In the genomic region with DNA sequence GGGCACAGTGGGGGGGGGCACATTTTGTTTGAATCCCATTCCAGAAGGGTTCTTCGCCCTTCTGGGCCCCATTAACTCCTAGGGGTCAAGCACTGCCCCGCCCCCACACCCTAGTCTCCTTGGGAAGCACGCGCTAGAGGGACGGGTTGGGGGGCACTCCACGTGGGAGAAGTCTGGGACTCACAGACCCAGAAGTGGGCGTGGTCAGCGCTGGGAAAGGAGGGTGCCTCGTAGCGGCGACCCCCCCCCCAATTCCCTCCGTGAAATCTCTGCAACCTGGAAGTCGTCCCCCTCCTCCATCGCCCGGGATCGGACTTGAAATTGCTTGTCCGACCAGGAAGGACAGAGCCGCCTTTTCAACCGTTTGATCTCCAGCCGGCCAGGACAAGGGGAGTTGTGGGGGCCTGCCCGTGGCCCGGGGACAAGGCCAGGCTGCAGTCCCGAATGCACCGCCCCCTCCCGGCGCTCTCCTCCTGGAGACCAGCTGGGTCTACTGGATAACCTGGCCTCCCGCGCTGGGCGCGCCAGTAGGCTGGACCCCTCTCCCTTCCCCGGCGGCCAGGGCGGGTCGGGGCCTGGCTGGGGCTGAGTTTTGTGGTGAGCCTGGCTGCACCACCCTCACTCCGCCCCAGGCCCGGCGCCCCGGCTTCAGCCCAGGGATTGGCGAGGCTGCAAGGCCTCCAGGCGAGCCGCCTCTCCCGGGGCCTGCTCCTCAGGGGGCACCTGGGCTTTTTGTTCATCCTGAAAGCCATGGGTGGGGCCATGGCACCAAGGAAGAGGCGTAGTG, we compare ENCODE assay signal across 8 mouse cellular contexts. TPM values are rescaled to one million over a fixed set of nuclear protein-coding genes. Genes with fewer than 3 reads are reported as not detected.
DNase-seq lines count a peak whose midpoint lies in the region; ATAC-seq and TF ChIP-seq lines count a peak whose summit lies in the region.

No protein-coding gene starts in this region.

- H3K9ac ChIP-seq in hindbrain, embryonic 13.5 days = peak overlapping the region; percentile 71
- H3K9ac ChIP-seq in midbrain, embryonic 16.5 days (ENCODE audit: low read depth, low read length) = peak overlapping the region; percentile 48

- peak overlapping the region; percentile 55; the same call in 1 of the 2 replicates for H3K27ac ChIP-seq in hindbrain, embryonic 13.5 days
- H3K27ac ChIP-seq in midbrain, embryonic 16.5 days (ENCODE audit: low read length) = peak overlapping the region; percentile 43

- DNase-seq in adrenal gland, postnatal 10 days = peak; percentile 40
- DNase-seq in adrenal gland, adult (ENCODE audit: inconsistent age in 2 of 2, low spot score in 1 of 2) = no peak
- no peak for DNase-seq in G1E (ENCODE audit: low spot score)
- no peak for DNase-seq in right cerebral cortex, adult 2 months (ENCODE audit: low spot score in 2 of 2)
- DNase-seq in ovary, postnatal 14 days (ENCODE audit: low spot score) = no peak
- no peak for DNase-seq in adrenal gland, adult 8-10 months

- no peak for ATAC-seq in G1E (ENCODE audit: extremely low read depth, insufficient number of reproducible peaks, low FRiP score, poor library complexity, severe bottlenecking)
- no peak; the same call in 1 of the 2 replicates for ATAC-seq in hindbrain, embryonic 13.5 days (ENCODE audit: low FRiP score)
- ATAC-seq in midbrain, embryonic 16.5 days = peak; percentile 16; the same call in 1 of the 2 replicates

- H3K4me3 ChIP-seq in G1E (ENCODE audit: low read depth, low read length) = peak overlapping the region; percentile 30; the same call in 1 of the 2 replicates
- H3K4me3 ChIP-seq in hindbrain, embryonic 13.5 days = peak overlapping the region; percentile 93
- peak overlapping the region; percentile 94 for H3K4me3 ChIP-seq in midbrain, embryonic 16.5 days (ENCODE audit: low read depth, low read length)

- no peaks in the 10 kb centered on the region; the same call in 1 of the 2 replicates for H3K4me1 ChIP-seq in G1E (ENCODE audit: insufficient read depth, low read depth, low read length)
- H3K4me1 ChIP-seq in hindbrain, embryonic 13.5 days (replicated peaks) = peaks cover 39% of the 10 kb centered on the region
- peaks cover 18% of the 10 kb centered on the region for H3K4me1 ChIP-seq in midbrain, embryonic 16.5 days (ENCODE audit: control insufficient read depth, insufficient read depth, low read length)

- H3K36me3 ChIP-seq in G1E (replicated peaks) = no peaks in the 10 kb centered on the region
- no peaks in the 10 kb centered on the region for H3K36me3 ChIP-seq in hindbrain, embryonic 13.5 days
- no peaks in the 10 kb centered on the region for H3K36me3 ChIP-seq in midbrain, embryonic 16.5 days (ENCODE audit: control insufficient read depth, insufficient read depth, low read length)

- peaks cover 84% of the 10 kb centered on the region for H3K9me3 ChIP-seq in G1E (replicated peaks)
- H3K9me3 ChIP-seq in hindbrain, embryonic 13.5 days = no peaks in the 10 kb centered on the region
- H3K9me3 ChIP-seq in midbrain, embryonic 16.5 days (replicated peaks; ENCODE audit: control insufficient read depth, low read length, poor library complexity, severe bottlenecking) = no peaks in the 10 kb centered on the region

- WGBS in hindbrain, embryonic 13.5 days = 1% methylated on average over 43 of the region's 43 CpGs
- 2% methylated on average over 33 of the region's 43 CpGs for WGBS in midbrain, embryonic 16.5 days

- H3K27me3 ChIP-seq in G1E (ENCODE audit: insufficient read depth, low read length) = no peaks in the 10 kb centered on the region
- peaks cover 23% of the 10 kb centered on the region; the same call in 1 of the 2 replicates for H3K27me3 ChIP-seq in hindbrain, embryonic 13.5 days
- peaks cover 9% of the 10 kb centered on the region for H3K27me3 ChIP-seq in midbrain, embryonic 16.5 days (ENCODE audit: control insufficient read depth, insufficient read depth, low read depth, low read length)

- no peak for TF ChIP-seq CTCF in G1E (IDR thresholded peaks at IDR 0.05; ENCODE audit: low read depth, low read length)

- peak overlapping the region; percentile 79 for H3K4me2 ChIP-seq in hindbrain, embryonic 13.5 days
- peak overlapping the region; percentile 93 for H3K4me2 ChIP-seq in midbrain, embryonic 16.5 days (ENCODE audit: low read length)

RNA-seq across cellular contexts. Expression of gene Bcl11b, which starts 1.5 kb away (rescaled TPM):
- total RNA-seq in adrenal gland, postnatal 10 days (2021) = 1 to 10 TPM; 1.7 to 1.9 TPM
- total RNA-seq in G1E (2014; fragmentation: Nextera tagmentation) = not detected in 2 replicates
- under 0.01 and 0.05 TPM in 2 replicates for total RNA-seq in G1E (2017)
- not detected in 2 replicates for polyA plus RNA-seq in G1E (2012)
- polyA plus RNA-seq in hindbrain, embryonic 13.5 days (2015; fragmentation: Nextera tagmentation; extraction: Ambion mirVana) = 27.0 and 31.0 TPM in 2 replicates
- 22.6 and 23.9 TPM in 2 replicates for polyA plus RNA-seq in midbrain, embryonic 16.5 days (2015; fragmentation: Nextera tagmentation; extraction: Ambion mirVana)
- total RNA-seq in adrenal gland, adult 8-10 months (2022) = under 1 TPM; 0.17 to 0.80 (median 0.55) TPM

Comparison
In these comparisons a context has a peak if more than half of its experiments do, and no peak if none do; other contexts are left out.
1. H3K4me3 ChIP-seq: peak in every context shown above with its lines; median percentile 94 in midbrain, embryonic 16.5 days; 93 in hindbrain, embryonic 13.5 days; 30 in G1E.